Mouse (Mus musculus) bone marrow macrophage, adult 2 months (primary cell): ENCODE data around the gene Lcmt2.

Experiments used
- CTCF ChIP-seq: IDR thresholded peaks from 2 replicates; pipeline ENCODE4 v1.5.1; 2012; ENCODE audit warnings: low read depth, mild to moderate bottlenecking, low read length, moderate library complexity
- POLR2A ChIP-seq: IDR thresholded peaks from 2 replicates; pipeline ENCODE4 v1.6.1; 2012; ENCODE audit warnings: mild to moderate bottlenecking, low read depth, low read length, borderline replicate concordance

- TF ChIP-seq CTCF (no peak), POLR2A (no peak)
Measured at GRCm38 (mm10) chr2:121184142-121184541, 43.7 kb upstream of the Lcmt2 start.
